Mouse (Mus musculus): Measurements from ENCODE around the gene Olfr572.

The Olfr572 gene

GRCm38 (mm10) chr7:102924109-102924508 lies at the start of gene Olfr572:
Gene Olfr572, plus strand, starts transcription at chr7:102924409.
- DNase-seq, result no peak

- no peak for DNase-seq
These were observed 47.4 kb upstream of the Olfr572 start, which contains the start of gene Olfr568 for GRCm38 (mm10) chr7:102876822-102877221. Gene Olfr568, plus strand, starts transcription at chr7:102877122.

GRCm38 (mm10) chr7:102890782-102891181 lies 33.4 kb upstream of the Olfr572 start, which contains the start of gene Olfr569:
Gene Olfr569, minus strand, starts transcription at chr7:102890882.
- no peak for DNase-seq

- no peak for DNase-seq
These were observed 8.9 kb upstream of the Olfr572 start for GRCm38 (mm10) chr7:102915261-102915660.

- no peak for DNase-seq
These were observed 7.8 kb upstream of the Olfr572 start for GRCm38 (mm10) chr7:102916405-102916804.

- no peak for DNase-seq
These were observed 7.0 kb upstream of the Olfr572 start, which contains the start of gene Olfr571 for GRCm38 (mm10) chr7:102917032-102917875. Gene Olfr571, minus strand, starts transcription at chr7:102917536.

- DNase-seq, result peak; percentile 17 to 30
These were observed 4.6 kb upstream of the Olfr572 start for GRCm38 (mm10) chr7:102919632-102920031.

GRCm38 (mm10) chr7:102927105-102927504 lies 2.9 kb downstream of the Olfr572 start:
- no peak for DNase-seq

- DNase-seq, result no peak
These were observed 18.3 kb downstream of the Olfr572 start, which contains the start of gene Olfr573-ps1 for GRCm38 (mm10) chr7:102942475-102942874. Gene Olfr573-ps1, minus strand, starts transcription at chr7:102942575.

GRCm38 (mm10) chr7:102943417-102943816 lies 19.2 kb downstream of the Olfr572 start:
- DNase-seq, result no peak

GRCm38 (mm10) chr7:102948167-102948566 lies 24.0 kb downstream of the Olfr572 start, which contains the start of gene Olfr574:
Gene Olfr574, plus strand, starts transcription at chr7:102948467.
- no peak for DNase-seq

- no peak for DNase-seq
These were observed 26.5 kb downstream of the Olfr572 start for GRCm38 (mm10) chr7:102950732-102951131.

- DNase-seq, result no peak
These were observed 33.9 kb downstream of the Olfr572 start for GRCm38 (mm10) chr7:102958137-102958536.

- DNase-seq, result no peak
These were observed 34.4 kb downstream of the Olfr572 start, which contains the start of gene Olfr575 for GRCm38 (mm10) chr7:102958593-102958992. Gene Olfr575, minus strand, starts transcription at chr7:102958775.

GRCm38 (mm10) chr7:102962360-102962759 lies 38.2 kb downstream of the Olfr572 start, which contains the start of gene Olfr576:
Gene Olfr576, plus strand, starts transcription at chr7:102962660.
- DNase-seq, result no peak

- no peak for DNase-seq
These were observed 50.2 kb downstream of the Olfr572 start for GRCm38 (mm10) chr7:102974399-102974798.

- no peak for DNase-seq
These were observed 51.6 kb downstream of the Olfr572 start, which contains the start of gene Olfr577 for GRCm38 (mm10) chr7:102975843-102976242. Gene Olfr577, minus strand, starts transcription at chr7:102975943.

Measured in kidney, postnatal 36 days (tissue).